Mouse (Mus musculus): Measurements from ENCODE around the gene Gm29797.
A peak's percentile ranks its signal among the peaks of the same experiment; 100 is the strongest.

Gene Gm29797

GRCm38 (mm10) chr2:181696801-181697420 is 40.1 kb downstream of the Gm29797 start:
- DNase-seq (ENCODE audit: low read depth, low spot score), result no peak

GRCm38 (mm10) chr2:181698241-181698640 is 41.4 kb downstream of the Gm29797 start, which contains the start of gene Lkaaear1:
Gene Lkaaear1 (minus strand): TSS chr2:181698442.
- DNase-seq (ENCODE audit: low read depth, low spot score), result no peak

- DNase-seq (ENCODE audit: low read depth, low spot score), result peak; percentile 66
Measured at GRCm38 (mm10) chr2:181706668-181707067, 49.8 kb downstream of the Gm29797 start.

All from CD4-positive helper T cell, adult 2 months (primary cell).